Comparison of ENCODE assay signal across 28 mouse cellular contexts in genomic region chr14:118391561-118391960, GRCm38 (mm10).
"Had no signal": no experiment of that assay in that cellular context is flagged by ENCODE, and none has a peak within 500 bp of the region (broad histone marks: within the 10 kb centered on the region; RNA-seq: fewer than 3 reads in every experiment).

No protein-coding gene starts in this region.

- H3K27me3 ChIP-seq: limb, embryonic 15.5 days; liver, embryonic 12.5 days; liver, embryonic 13.5 days; liver, embryonic 15.5 days; lung, embryonic 15.5 days; megakaryocyte, embryonic 14.5 days; neural tube, embryonic 12.5 days; neural tube, embryonic 13.5 days had no signal

- H3K27ac ChIP-seq: limb, embryonic 10.5 days; limb, embryonic 12.5 days; limb, embryonic 13.5 days; limb, embryonic 15.5 days; liver, embryonic 12.5 days; liver, embryonic 13.5 days; liver, embryonic 14.5 days; liver, embryonic 15.5 days; lung, embryonic 15.5 days; macrophage; midbrain, embryonic 10.5 days; midbrain, embryonic 12.5 days; midbrain, embryonic 13.5 days; midbrain, embryonic 15.5 days; neural tube, embryonic 12.5 days; neural tube, embryonic 13.5 days had no signal

- H3K4me1 ChIP-seq: limb, embryonic 10.5 days; limb, embryonic 12.5 days; limb, embryonic 13.5 days; limb, embryonic 15.5 days; liver, embryonic 12.5 days; liver, embryonic 13.5 days; liver, embryonic 15.5 days; lung, embryonic 15.5 days; megakaryocyte, embryonic 14.5 days; midbrain, embryonic 15.5 days; neural tube, embryonic 13.5 days had no signal

- H3K4me3 ChIP-seq: limb, embryonic 10.5 days; limb, embryonic 12.5 days; limb, embryonic 13.5 days; limb, embryonic 15.5 days; liver, embryonic 12.5 days; liver, embryonic 13.5 days; liver, embryonic 15.5 days; lung, embryonic 15.5 days; megakaryocyte, embryonic 14.5 days; midbrain, embryonic 10.5 days; midbrain, embryonic 12.5 days; midbrain, embryonic 13.5 days; midbrain, embryonic 15.5 days; myocyte; neural tube, embryonic 12.5 days; neural tube, embryonic 13.5 days had no signal

- DNase-seq: liver; liver, embryonic 13.5 days; liver, postnatal 0 days; lung, adult 18-20 months; lung, adult 2 months; lung, embryonic 14.5 days; lung, postnatal 10 days; lung, postnatal 14 days; lung, postnatal 36 days; lung, postnatal 4 days; midbrain, embryonic 14.5 days had no signal
